Mouse (Mus musculus): Measurements from ENCODE around the gene Psmb5.
"Not testable (repeated sequence)": the region's sequence is repeated elsewhere in the genome, so short reads cannot be mapped to it uniquely, and the experiment has no call there.

Psmb5 gene

DNA sequence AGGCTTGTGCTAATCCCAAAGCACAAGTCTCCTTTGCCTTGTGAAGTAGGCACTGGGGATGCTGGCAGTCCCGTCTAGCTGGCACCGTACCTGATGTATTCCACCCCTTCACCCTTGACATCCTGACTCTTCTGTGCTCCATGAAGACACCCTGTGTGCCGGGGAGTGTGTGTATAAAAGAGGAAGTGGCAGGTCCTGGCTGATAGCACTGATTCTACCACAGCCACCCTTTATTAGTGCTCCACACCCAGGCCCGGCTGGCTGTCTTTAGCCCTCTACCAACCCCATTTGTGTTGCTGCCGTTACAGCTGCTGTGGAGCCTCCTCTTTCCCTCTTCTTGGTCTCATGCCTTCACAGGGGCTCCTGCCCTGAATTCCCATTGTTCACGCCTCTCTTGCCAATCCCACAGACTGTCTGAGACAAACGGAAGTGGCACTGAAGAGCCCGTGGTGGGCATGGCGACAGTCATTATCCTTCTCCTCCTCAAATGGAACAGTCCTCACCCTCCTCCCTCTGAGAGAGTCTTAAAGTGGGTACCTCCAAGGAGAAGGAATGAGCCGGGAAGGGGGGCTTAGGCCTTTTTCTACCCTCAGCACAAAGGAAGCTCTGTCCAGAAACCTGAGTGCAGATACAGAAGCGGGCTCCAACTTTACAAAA, 12.9 kb upstream of the Psmb5 start:
- DNase-seq, result no peak

DNA sequence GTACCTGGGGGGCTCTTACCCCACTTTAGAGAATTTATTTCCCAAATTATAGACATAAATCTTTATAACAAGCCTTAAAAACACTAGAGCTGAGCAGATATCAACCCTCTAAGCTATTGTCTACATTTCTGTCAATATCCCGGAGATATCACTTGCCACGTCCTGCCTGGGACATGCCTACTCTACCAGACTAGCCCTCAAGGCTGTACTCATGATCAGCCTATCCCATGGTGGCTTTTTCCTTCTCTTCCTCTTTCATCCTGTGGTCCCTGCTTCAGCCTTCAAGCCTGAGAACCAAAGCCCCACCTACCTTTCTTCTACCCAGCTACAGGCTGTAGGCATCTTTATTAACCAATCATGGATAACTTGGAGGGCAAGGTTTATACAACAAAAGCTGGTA, 12.0 kb upstream of the Psmb5 start:
- DNase-seq, result no peak

DNA sequence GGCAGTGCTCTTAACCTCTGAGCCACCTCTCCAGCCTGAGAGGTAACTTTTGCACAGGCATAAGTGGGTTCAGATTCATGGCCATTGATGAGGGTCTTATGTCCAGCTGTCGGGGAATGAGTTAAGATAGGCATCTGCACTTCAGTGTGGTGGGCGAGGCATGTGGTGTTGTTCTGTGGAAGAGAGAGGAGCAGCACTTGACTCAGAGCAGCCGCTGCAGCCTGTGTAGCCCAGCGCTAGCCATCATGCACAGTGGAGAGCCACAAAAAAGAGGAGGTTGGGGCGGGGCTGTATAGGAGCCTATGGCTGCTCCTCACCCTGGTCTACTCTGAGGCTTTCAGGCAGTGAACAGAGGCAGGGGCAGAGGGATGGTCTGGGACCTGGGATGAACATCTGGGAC, 10.3 kb upstream of the Psmb5 start:
- DNase-seq, result no peak

DNA sequence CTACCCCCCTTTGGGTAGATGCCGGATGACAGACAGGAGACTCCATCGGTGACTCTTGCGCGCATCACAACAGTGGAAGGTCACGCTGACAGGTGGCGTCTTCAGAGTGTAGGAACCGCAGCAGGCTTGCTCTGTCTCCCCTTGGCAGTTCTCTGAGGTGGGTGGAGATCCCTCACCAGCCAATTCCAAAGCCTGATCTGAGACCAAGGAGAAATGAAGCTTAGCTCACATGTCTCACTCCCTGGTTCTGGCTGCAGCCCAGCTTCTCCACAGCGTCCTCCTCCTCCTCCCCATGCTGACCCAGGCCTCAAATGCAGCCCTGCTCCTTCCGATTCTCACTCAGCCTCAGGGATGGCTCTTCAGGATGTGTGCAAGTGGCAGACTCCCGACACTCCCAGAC, 7.2 kb upstream of the Psmb5 start:
- no peak for DNase-seq

DNA sequence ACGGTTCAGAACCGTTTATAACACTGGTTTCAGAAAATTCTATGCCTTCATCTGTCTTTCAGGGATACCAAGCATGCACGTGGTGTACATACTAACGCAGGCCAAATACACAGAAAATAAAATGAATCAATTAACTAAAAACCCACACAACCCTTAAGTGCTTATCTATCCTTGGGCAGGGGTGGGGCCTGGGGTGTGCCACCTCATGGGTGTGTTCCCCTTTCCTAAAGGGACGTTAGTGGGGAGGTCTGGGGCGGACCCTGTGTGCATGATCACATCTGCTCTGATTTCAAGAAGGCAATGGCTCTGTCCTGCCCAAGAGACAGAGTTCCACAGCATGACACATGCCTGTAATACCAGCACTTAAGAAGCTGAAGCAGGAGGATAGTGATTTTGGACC, 5.5 kb upstream of the Psmb5 start:
- DNase-seq, result no peak

DNA sequence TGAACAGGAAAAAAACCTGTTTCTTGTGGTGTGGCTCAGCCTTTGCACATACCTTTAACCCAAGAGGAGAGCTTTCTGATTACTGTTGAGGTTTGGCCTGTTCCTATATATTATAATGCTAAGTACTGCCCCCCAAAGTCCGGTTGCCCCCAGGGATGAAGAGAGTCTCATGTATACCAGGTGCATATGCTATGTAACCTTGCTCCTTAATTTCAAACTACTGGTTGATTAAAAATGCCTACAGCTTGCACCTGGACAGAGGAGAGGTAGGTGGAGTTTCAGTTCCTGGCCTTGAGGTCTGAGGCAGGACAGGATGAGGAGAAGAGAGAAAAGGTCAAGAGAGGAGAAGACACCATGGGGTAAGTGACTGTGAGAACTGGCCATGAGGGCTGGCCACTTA, 3.3 kb upstream of the Psmb5 start, which contains the start of gene Psmb11:
Gene Psmb11, plus strand, starts transcription at position 301 of the 400 bp plus-strand sequence.
- no peak for DNase-seq

DNA sequence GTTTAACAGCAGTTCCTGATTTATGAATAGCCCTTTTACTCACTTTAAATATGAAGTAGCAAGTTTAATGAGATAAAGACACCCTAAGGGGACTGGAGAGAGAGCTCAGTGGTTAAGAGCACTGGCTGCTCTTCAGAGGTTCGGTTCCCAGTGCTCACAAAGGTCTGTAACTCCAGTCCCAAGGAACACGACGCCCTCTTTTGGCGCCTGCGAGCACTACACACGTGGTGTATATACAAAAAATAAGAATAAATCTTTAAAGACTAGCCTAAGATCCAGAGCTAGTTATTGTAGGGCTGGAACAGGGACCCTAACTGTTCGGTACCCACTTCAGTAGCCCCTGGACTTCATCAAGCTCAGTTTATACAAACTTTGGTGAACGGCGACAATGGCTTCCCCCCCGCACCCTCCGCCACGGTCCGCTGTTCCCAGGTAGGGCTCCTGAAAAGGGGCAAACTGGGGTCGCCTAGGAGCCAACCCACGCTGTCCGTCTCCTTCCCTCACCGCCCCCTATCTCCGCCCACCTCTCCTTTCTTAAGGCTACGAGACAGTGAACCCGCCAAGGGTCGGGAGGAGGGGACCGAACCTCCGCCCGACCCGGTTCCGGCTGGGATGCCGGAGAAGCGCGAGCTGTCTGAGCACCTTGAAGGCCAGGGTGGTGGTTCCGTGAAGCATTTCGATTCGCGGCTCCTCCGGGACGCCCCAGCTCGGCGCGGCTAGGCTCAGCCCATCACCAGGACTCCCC, 498 bp downstream of the Psmb5 start:
- DNase-seq, result no peak

DNA sequence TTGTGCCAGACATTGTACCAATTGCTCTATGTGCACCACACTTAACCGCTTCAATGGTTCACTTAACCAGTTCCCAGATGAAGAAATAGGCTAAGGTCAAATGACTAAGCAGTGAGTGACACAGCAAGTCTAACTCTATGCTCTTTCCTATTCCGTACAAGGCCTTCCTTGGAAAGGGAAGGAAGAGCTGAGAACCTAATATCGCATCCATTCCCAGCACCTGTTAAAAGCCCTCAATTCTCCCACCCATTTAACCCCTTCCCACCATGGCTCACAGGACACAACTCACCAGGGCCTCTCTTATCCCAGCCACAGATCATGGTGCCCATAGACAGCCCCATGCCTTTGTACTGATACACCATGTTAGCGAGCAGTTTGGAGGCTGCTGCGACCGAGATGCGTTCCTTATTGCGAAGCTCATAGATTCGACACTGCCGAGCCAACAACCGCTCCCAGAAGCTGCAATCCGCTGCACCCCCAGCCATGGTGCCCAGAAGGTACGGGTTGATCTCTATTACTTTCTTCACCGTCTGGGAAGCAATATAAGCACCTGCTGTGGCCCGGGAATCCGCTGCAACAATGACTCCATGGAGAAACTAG, 1.5 kb downstream of the Psmb5 start:
- no peak for DNase-seq

DNA sequence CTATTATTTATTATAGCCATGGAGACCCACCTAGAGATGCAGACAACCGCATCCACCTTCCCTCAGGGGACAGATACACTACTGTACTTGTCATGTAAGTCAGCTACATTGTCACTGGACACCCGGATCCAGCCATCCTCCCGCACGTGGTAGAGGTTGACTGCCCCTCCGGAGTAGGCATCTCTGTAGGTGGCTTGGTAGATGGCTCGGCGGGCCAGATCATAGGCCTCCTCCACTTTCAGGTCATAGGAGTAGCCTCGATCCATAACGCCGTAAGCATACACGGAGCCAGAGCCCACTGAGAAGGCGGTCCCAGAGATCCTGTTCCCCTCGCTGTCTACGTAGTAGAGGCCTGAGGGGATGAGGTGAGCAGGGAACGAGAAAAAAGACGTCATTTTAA, 3.7 kb downstream of the Psmb5 start:
- DNase-seq, result not testable (repeated sequence)

DNA sequence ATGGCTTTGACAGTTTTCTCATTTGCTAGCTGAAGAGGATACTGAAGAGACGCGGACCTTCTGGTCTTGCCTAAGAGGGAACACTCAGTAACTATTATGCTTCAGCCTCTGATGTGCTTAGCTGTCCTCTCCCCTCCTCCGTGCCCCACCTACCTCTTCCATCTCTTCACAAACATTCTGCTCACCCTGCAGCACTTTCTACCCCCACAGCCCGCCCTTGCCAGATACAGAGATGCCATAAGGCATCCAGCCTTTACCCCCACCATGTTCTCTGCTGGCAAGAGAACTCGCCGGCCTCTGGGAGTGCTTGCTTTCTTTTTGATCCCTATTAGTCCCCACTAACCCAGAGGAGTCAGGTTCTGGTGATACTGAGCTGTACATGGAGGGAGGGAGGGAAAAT, 7.2 kb downstream of the Psmb5 start:
- no peak for DNase-seq

DNA sequence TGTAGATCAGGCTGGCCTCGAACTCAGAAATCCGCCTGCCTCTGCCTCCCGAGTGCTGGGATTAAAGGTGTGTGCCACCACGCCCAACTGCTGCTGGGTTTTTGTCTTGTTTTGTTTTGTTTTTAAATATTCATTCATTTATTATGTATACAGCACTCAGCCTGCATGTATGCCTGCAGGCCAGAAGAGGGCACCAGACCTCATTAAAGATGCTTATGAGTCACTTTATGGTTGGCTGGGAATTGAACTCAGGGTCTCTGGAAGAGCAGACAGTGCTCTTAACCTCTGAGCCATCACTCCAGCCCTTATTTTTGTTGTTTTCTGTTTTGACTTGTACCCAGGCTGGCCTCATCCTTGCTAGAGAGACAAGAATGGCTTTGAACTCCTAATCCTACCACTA, 7.9 kb downstream of the Psmb5 start:
- DNase-seq, result peak in 1 of 2 experiments; percentile 37

DNA sequence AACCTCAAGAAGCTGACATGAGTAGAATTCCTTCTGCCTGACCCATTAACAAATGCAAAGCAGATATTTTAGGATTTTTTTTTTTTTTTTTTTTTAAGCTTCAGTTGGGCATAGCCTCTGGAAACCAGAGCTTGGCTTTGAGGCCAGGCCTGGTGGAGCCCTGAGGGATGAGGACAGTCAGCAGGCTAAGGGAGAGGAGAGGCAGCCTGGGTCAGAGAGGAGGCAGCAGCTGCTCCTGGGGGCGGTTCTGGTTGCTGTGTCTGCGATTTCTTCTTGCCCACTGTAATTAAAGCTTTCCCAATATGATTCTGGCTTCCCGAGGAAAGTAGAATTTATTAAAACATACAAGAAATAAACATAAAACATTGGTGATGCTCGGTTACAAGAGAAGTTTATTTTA, 8.6 kb downstream of the Psmb5 start:
- peak in 1 of 2 experiments; percentile 56 for DNase-seq

DNA sequence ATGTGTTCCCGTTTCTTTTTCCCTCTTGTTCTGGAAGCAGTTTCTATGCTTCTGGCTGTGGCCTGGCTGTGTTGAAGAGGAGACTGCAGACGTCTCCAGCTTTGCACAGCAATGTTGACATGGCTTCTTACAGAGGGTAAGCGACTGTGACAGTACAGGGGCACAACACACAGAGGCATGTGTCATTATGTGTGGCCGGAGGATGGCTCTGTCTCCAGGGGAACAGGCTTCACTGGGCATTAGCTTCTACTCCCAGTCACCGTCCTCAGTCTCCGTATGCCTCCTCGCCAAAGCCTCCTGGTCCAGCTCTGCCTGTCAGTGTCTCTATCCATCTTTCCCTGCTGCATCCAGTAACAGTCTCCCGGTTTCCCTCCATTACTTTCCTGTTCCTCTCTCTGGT, 10.6 kb downstream of the Psmb5 start:
- no peak for DNase-seq

DNA sequence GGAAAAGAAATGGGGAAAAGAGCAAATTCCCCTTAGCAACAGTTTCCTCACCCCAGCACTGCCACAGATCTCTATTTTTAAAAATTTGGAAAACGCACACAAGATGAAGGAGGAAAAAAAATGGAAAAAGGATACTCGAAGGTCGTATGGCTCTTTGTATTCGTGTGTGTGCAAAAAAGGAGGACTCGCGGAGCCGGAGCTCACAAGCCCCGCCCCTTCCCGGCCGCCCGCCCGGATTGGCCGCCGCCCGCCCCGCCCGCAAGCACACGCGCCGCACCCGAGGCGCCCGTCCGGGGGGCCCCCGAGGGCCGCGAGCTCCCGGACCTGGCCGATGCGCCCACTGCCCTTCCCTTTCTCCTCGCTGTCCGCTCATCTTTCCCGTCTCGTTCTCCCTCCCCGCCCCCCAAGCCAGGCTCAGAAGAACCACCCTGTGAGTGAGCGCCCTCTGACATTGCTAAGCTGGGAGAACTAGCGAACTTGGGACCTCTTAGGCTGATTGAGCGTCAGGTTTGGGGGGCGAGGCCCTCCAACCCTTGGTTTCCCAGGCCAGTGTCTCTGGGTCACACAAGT, 12.0 kb downstream of the Psmb5 start, which contains the start of gene 4931414P19Rik:
Gene 4931414P19Rik, minus strand, starts transcription at position 242 of the 570 bp plus-strand sequence.
- DNase-seq, result peak; percentile 88 to 91

DNA sequence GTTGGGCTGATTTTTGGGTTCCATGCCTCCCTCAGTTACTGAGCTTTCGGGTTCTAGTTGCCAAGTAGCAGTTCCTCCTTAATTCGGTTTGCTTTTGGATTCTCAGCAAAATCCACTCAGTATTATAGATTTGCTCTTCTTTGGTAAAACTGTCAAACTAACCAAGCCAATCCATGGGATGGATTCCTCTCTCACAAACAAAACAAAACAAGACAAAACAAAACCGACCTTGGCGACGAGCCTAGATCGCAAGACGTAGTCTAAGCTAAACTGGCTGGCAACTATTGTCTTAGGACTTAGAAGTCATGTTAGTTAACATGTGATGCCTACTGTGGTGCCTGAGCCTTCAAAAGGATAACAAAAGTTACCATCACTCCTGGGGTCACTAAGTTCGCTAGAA, 14.1 kb downstream of the Psmb5 start:
- DNase-seq, result peak in 1 of 2 experiments; percentile 24

DNA sequence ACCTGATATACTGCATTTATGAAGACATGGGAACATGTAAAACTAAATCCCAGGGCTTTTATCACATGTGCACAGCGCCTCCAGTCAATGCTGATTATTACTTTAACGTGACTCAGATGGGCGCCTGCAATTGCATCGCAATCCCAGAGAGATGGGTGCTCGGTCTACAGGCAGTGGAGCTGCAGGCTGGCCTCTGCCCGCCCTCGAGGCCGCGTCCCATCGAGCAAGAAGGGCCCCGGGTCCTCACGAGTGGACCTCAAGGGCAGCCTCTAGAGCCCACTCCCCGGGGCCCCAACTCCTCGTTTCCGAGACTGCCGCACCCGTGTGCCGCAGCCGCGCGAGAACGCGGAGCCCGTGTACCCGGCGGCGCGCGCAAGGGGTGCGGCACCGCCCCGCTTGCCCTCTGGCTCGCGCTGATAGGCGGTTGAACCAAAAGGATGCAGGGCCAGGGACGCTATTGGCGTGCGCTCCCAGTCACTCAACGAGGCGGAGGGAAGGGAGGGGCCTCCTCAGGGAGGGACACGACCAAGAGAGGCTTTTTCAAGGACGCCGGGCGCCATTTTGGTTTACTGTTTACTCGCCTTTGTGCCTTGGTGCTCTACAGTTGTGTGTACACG, 14.7 kb downstream of the Psmb5 start:
- peak; percentile 97 to 98 for DNase-seq

DNA sequence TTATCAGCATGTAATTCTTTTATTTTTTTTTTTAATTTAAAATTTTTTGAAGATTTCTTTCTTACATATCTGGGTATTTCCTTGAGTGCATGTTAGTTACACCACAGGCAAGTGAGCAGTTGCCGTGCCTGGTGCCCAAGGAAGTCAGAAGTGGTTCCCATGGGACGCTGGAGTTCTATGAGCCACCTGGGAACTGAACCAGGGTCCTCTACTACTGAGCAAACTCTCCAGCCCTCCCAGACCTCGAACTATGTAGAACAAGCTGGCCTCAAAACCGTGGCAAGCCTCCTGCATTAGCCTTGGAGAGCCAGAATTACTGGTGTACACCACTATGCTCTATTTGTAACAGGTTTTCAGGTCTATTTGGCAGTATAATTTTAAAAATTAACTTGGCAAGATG, 15.2 kb downstream of the Psmb5 start:
- peak in 1 of 2 experiments; percentile 21 for DNase-seq

DNA sequence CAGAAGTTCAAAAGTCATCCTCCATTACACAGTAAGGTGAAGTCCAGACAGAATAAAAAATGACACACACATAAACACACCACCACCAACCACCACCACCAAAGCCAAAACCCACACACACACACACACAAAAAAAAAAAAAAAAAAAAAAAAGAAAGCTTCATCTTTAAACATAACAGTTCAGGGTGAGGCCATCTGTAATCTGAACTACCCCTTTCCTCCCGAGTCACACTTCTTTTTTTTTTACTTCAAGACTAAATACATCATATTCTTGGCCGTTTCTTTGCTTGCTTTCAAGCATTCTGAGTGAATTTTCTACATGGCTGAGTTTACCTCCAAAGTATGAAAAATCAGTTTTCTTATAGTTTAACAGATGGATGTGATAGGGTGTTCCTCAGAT, 16.2 kb downstream of the Psmb5 start:
- no peak for DNase-seq

DNA sequence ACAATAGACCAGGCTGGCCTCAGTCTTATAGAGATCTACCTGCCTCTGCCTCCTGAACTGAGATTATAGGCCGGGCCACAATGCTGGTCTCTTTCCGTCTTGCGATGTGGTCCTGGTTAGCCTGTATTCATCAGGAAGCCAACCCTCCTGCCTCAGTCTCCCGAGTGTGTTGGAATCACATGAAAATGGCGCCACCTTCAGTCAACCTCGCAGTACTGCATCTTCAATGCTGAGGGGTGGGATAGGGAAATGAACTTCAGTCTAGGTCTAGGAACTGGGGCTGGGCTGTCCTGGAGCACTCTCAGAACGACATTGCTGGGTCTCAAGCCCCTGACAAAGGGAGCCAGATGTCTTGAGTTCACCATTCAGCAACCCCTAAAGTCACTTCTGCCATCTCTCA, 20.7 kb downstream of the Psmb5 start:
- DNase-seq, result no peak

DNA sequence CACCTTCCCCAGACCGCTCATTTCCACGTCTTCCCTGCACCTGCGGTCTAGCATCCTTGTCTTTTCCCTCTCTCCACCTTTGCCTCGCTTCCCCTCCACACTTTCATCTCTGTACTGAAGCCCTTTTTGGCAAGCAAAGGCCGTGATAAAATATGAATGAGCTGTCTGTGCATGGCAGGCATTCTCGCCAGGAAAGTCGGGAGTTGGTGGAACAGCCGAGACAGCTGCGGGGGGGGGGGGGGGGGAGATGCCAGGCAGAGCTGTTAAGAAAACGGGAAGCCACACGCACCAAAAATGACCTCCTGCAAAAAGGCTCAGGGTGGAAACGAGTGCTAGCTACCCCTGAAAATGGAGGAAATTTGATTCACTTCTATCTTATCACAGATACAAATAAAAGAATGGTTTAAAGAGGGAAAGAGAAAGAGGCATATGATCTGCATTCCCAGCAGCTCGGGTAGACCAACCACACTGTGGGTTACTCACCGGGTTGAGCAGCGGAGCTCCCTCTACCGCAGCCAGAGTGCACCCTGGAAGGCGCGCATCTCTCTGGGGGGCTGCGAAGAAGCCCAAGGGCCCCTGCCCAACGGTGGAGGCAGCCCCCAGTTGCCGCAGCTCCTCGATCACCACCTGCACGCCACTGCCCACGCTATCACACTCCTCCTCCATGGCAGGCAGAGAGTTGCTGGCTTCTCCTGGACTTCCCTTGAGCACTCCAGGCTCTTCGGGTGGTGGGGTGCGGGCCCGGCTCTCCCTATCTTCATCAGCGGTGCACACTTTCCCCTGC, 23.0 kb downstream of the Psmb5 start:
- DNase-seq, result no peak

DNA sequence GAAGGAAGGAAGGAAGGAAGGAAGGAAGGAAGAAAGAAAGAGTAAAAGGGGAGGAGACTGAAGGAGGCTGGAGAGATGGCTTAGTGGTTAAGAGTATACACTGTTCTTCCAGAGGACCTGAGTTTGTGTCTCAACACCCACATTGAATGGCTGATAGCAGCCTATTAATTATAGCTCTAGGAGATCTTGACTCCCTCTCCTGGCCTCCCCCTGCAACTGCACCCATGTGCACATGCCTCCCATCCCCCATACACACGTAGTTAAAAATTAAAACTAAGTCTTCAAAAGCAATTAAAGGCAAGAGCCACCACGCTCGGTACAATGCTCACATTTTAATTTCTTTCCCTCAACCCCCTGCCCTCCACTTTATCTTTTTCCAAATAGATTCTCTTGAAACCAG, 23.8 kb downstream of the Psmb5 start:
- DNase-seq, result no peak

DNA sequence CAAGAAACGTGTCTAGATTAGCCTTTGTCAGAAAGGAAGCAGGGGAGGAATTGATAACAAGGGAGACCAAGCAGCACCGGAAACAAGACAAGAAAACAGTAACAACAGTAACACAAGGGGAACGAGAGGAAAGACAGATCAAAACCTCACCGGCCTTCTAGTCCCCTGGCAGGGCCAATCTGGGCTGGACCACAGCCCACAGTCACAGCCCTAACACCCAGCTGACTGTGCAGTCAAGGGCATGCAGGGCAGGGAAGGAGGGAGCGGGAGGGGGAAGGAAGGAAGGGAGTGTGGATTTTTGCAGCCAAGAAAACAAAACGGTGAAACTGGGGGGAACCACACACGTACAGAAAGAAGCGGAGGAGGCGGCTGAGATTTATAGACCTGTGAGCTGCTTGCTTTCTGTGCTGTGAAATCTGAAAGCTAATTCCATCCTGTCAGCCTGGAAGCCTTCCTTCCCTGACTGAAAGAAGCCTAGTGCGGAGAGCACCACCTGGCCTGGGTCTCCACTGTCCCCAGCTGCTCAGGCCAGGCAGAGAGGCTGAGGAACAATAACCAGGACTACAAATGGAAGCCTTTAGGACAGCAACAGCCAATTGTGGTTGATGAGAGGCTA, 25.4 kb downstream of the Psmb5 start:
- peak in 1 of 2 experiments; percentile 41 for DNase-seq

Data from lung, postnatal 4 days (tissue).